Mouse (Mus musculus) heart, embryonic 13.5 days (tissue): ENCODE measurements around the gene Cel. TPM values are rescaled to one million over a fixed set of nuclear protein-coding genes. Genes with fewer than 3 reads are reported as not detected.

Source experiments
- ATAC-seq: fragments of 200-750 bp; cut with Nextera tagmentation; 2 replicates; pipeline ENCODE4 v1.8.0; 2017; ENCODE audit warnings: moderate TSS enrichment; ENCODE audit not compliant: insufficient number of reproducible peaks, low FRiP score, low TSS enrichment; ENCODE audit errors: extremely low read depth
- H3K27ac ChIP-seq: fragments of 300-500 bp; sonication (generic); replicated peaks from 2 replicates; pipeline ENCODE4 v1.5.1; 2015; ENCODE audit warnings: moderate library complexity, mild to moderate bottlenecking, inconsistent platforms
- H3K27me3 ChIP-seq: fragments of 300-500 bp; sonication (generic); replicated peaks from 2 replicates; pipeline ENCODE4 v1.6.1; 2015; ENCODE audit warnings: mild to moderate bottlenecking, inconsistent platforms
- H3K36me3 ChIP-seq: fragments of 300-500 bp; sonication (generic); 2 replicates; pipeline ENCODE4 v1.6.1; 2015; ENCODE audit warnings: mild to moderate bottlenecking, inconsistent platforms
- H3K4me1 ChIP-seq: fragments of 300-500 bp; sonication (generic); 2 replicates; pipeline ENCODE4 v1.6.1; 2015; ENCODE audit warnings: inconsistent platforms
- H3K4me2 ChIP-seq: fragments of 300-500 bp; sonication (generic); 2 replicates; pipeline ENCODE4 v1.6.1; 2015; ENCODE audit warnings: inconsistent platforms, mild to moderate bottlenecking, moderate library complexity
- H3K4me3 ChIP-seq: fragments of 300-500 bp; sonication (generic); 2 replicates; pipeline ENCODE4 v1.5.1; 2015; ENCODE audit warnings: moderate library complexity, mild to moderate bottlenecking, inconsistent platforms
- H3K9ac ChIP-seq: fragments of 300-500 bp; sonication (generic); 2 replicates; pipeline ENCODE4 v1.6.1; 2015; ENCODE audit warnings: inconsistent platforms, mild to moderate bottlenecking, moderate library complexity
- H3K9me3 ChIP-seq: fragments of 300-500 bp; sonication (generic); 2 replicates; pipeline ENCODE4 v1.6.1; 2016; ENCODE audit warnings: inconsistent platforms
- WGBS: fragments of 180-500 bp; shearing (Covaris S2); methylation state at CpG from one replicate; pipeline ENCODE4 v1.1.7; 2015; ENCODE audit warnings: mixed read lengths; 5-methylcytosine and 5-hydroxymethylcytosine counted together
- polyA plus RNA-seq: library from polyadenylated mRNA; unstranded; fragments of >200 nt; fragmentation: Nextera tagmentation; extraction: Ambion mirVana; gene quantifications from 2 replicates; pipeline ENCODE4 v1.2.1, GENCODE M21; 2015

The Cel gene
- polyA plus RNA-seq, 1 experiment from 2014 or later, result not detected

- Histone ChIP-seq H3K4me1 (peaks cover 46% of the 10 kb centered on the region), H3K36me3 (no peaks in the 10 kb centered on the region), H3K9me3 (peaks cover 3% of the 10 kb centered on the region; the same call in 1 of the 2 replicates), H3K4me3 (no peak overlapping the region), H3K27ac (peak overlapping the region; percentile 52), H3K4me2 (peak overlapping the region; percentile 12; the same call in 1 of the 2 replicates), H3K27me3 (no peaks in the 10 kb centered on the region), H3K9ac (0 out of 2 replicates have a peak overlapping the region, but pooled peaks have one; percentile 10)
- 42% methylated on average over 6 of the region's 6 CpGs for WGBS
- no peak for ATAC-seq
Measured at GRCm38 (mm10) chr2:28599569-28599900, 36.3 kb upstream of the Cel start.

GRCm38 (mm10) chr2:28598692-28599568, 35.7 kb upstream of the Cel start:
- Histone ChIP-seq H3K36me3 (no peaks in the 10 kb centered on the region), H3K9ac (peak overlapping the region; percentile 29; the same call in 1 of the 2 replicates), H3K4me1 (peaks cover 46% of the 10 kb centered on the region), H3K27me3 (no peaks in the 10 kb centered on the region; the same call in 1 of the 2 replicates), H3K9me3 (peaks cover 3% of the 10 kb centered on the region; the same call in 1 of the 2 replicates), H3K4me3 (no peak overlapping the region), H3K27ac (peak overlapping the region; percentile 52), H3K4me2 (peak overlapping the region; percentile 12; the same call in 1 of the 2 replicates)
- 42% methylated on average over 12 of the region's 12 CpGs for WGBS
- 0 out of 2 replicates have a peak, but pooled peaks have one; percentile 25 for ATAC-seq

GRCm38 (mm10) chr2:28597733-28598547, 34.7 kb upstream of the Cel start:
- H3K9me3 ChIP-seq, result peaks cover 3% of the 10 kb centered on the region; the same call in 1 of the 2 replicates
- H3K9ac ChIP-seq, result peak overlapping the region; percentile 42
- peaks cover 4% of the 10 kb centered on the region; the same call in 1 of the 2 replicates for H3K27me3 ChIP-seq
- H3K27ac ChIP-seq, result peak overlapping the region; percentile 63
- H3K4me2 ChIP-seq, result peak overlapping the region; percentile 12
- ATAC-seq, result peak; percentile 73
- no peaks in the 10 kb centered on the region for H3K36me3 ChIP-seq
- H3K4me3 ChIP-seq, result no peak overlapping the region
- H3K4me1 ChIP-seq, result peaks cover 46% of the 10 kb centered on the region
- WGBS, result 59% methylated on average over 7 of the region's 7 CpGs

- H3K27me3 ChIP-seq, result peaks cover 7% of the 10 kb centered on the region; the same call in 1 of the 2 replicates
- ATAC-seq, result no peak
- H3K4me2 ChIP-seq, result peak overlapping the region; percentile 12; the same call in 1 of the 2 replicates
- no peak overlapping the region for H3K9ac ChIP-seq
- H3K27ac ChIP-seq, result peak overlapping the region; percentile 63
- no peaks in the 10 kb centered on the region for H3K36me3 ChIP-seq
- H3K4me1 ChIP-seq, result peaks cover 39% of the 10 kb centered on the region
- H3K4me3 ChIP-seq, result no peak overlapping the region
- peaks cover 3% of the 10 kb centered on the region; the same call in 1 of the 2 replicates for H3K9me3 ChIP-seq
- WGBS, result 83% methylated on average over 7 of the region's 7 CpGs
Measured at GRCm38 (mm10) chr2:28596998-28597397, 33.8 kb upstream of the Cel start.

- H3K9me3 ChIP-seq, result peaks cover 3% of the 10 kb centered on the region; the same call in 1 of the 2 replicates
- H3K36me3 ChIP-seq, result no peaks in the 10 kb centered on the region
- H3K4me1 ChIP-seq, result peaks cover 32% of the 10 kb centered on the region
- no peak overlapping the region for H3K9ac ChIP-seq
- peaks cover 15% of the 10 kb centered on the region for H3K27me3 ChIP-seq
- H3K4me2 ChIP-seq, result no peak overlapping the region
- ATAC-seq, result no peak
- no peak overlapping the region for H3K4me3 ChIP-seq
- 71% methylated on average over 7 of the region's 7 CpGs for WGBS
- no peak overlapping the region for H3K27ac ChIP-seq
Measured at GRCm38 (mm10) chr2:28596021-28596420, 32.8 kb upstream of the Cel start.

GRCm38 (mm10) chr2:28592809-28593208, 29.6 kb upstream of the Cel start:
- no peaks in the 10 kb centered on the region for H3K36me3 ChIP-seq
- H3K4me1 ChIP-seq, result peaks cover 4% of the 10 kb centered on the region
- H3K9ac ChIP-seq, result no peak overlapping the region
- no peak overlapping the region for H3K27ac ChIP-seq
- ATAC-seq, result no peak
- H3K27me3 ChIP-seq, result peaks cover 20% of the 10 kb centered on the region
- H3K4me3 ChIP-seq, result 0 out of 2 replicates have a peak overlapping the region, but pooled peaks have one; percentile 16
- peaks cover 3% of the 10 kb centered on the region; the same call in 1 of the 2 replicates for H3K9me3 ChIP-seq
- 4% methylated on average over 15 of the region's 15 CpGs for WGBS
- H3K4me2 ChIP-seq, result peak overlapping the region; percentile 42

- WGBS, result 64% methylated on average over 2 of the region's 2 CpGs
- no peak overlapping the region for H3K27ac ChIP-seq
- H3K4me2 ChIP-seq, result no peak overlapping the region
- no peak overlapping the region for H3K4me3 ChIP-seq
- no peaks in the 10 kb centered on the region for H3K9me3 ChIP-seq
- H3K4me1 ChIP-seq, result no peaks in the 10 kb centered on the region
- no peak overlapping the region for H3K9ac ChIP-seq
- peaks cover 25% of the 10 kb centered on the region for H3K27me3 ChIP-seq
- no peak for ATAC-seq
- H3K36me3 ChIP-seq, result no peaks in the 10 kb centered on the region
Measured at GRCm38 (mm10) chr2:28591479-28591878, 28.3 kb upstream of the Cel start.

- no peak for ATAC-seq
- Histone ChIP-seq H3K4me1 (peaks cover 2% of the 10 kb centered on the region), H3K27ac (no peak overlapping the region), H3K4me3 (no peak overlapping the region), H3K4me2 (no peak overlapping the region), H3K9me3 (no peaks in the 10 kb centered on the region), H3K9ac (no peak overlapping the region), H3K36me3 (no peaks in the 10 kb centered on the region), H3K27me3 (peaks cover 25% of the 10 kb centered on the region)
- 14% methylated on average over 1 of the region's 1 CpGs for WGBS
Measured at GRCm38 (mm10) chr2:28588574-28588973, 25.4 kb upstream of the Cel start.

GRCm38 (mm10) chr2:28585730-28586129, 22.5 kb upstream of the Cel start:
- ATAC-seq, result no peak
- H3K27me3 ChIP-seq, result peaks cover 7% of the 10 kb centered on the region
- WGBS, result 43% methylated on average over 2 of the region's 2 CpGs

GRCm38 (mm10) chr2:28585043-28585571, 21.9 kb upstream of the Cel start:
- Histone ChIP-seq H3K9me3 (no peaks in the 10 kb centered on the region), H3K4me1 (peaks cover 17% of the 10 kb centered on the region), H3K27me3 (peaks cover 5% of the 10 kb centered on the region; the same call in 1 of the 2 replicates), H3K4me3 (no peak overlapping the region), H3K9ac (no peak overlapping the region), H3K27ac (no peak overlapping the region), H3K36me3 (peaks cover 12% of the 10 kb centered on the region), H3K4me2 (no peak overlapping the region)
- 18% methylated on average over 6 of the region's 6 CpGs for WGBS
- no peak for ATAC-seq

More at GRCm38 (mm10) chr2:28585730-28586129, 22.5 kb upstream of the Cel start:
- no peak overlapping the region for H3K27ac ChIP-seq
- peaks cover 17% of the 10 kb centered on the region for H3K4me1 ChIP-seq
- no peak overlapping the region for H3K9ac ChIP-seq
- no peak overlapping the region for H3K4me3 ChIP-seq
- H3K9me3 ChIP-seq, result no peaks in the 10 kb centered on the region
- H3K4me2 ChIP-seq, result no peak overlapping the region
- peaks cover 6% of the 10 kb centered on the region for H3K36me3 ChIP-seq

- peak within 1 kb of the TSS; percentile 84 for H3K4me2 ChIP-seq
Measured at GRCm38 (mm10) chr2:28583651-28584050, 20.4 kb upstream of the Cel start, which contains the start of gene Gtf3c5. TSS of gene Gtf3c5 (minus strand) at chr2:28583751.

More at GRCm38 (mm10) chr2:28583651-28584050, 20.4 kb upstream of the Cel start, which contains the start of gene Gtf3c5:
- peak within 1 kb of the TSS; percentile 75 for H3K4me3 ChIP-seq
- peak within 1 kb of the TSS; percentile 91 for H3K27ac ChIP-seq
- WGBS, result 67% methylated on average over 9 of the region's 9 CpGs
- no peaks in the 10 kb centered on the region for H3K9me3 ChIP-seq
- peak within 1 kb of the TSS; percentile 87 for H3K9ac ChIP-seq
- peaks cover 5% of the 10 kb centered on the region; the same call in 1 of the 2 replicates for H3K27me3 ChIP-seq
- H3K4me1 ChIP-seq, result peaks cover 17% of the 10 kb centered on the region
- H3K36me3 ChIP-seq, result peaks cover 26% of the 10 kb centered on the region
- ATAC-seq, result no peak
